Mouse (Mus musculus) adrenal gland, postnatal 25 days (tissue): Measurements from ENCODE around the gene Gm17654. TPM values are rescaled to one million over a fixed set of nuclear protein-coding genes. Genes with fewer than 3 reads are reported as not detected.
A peak's percentile ranks its signal among the peaks of the same experiment; 100 is the strongest.
"Not testable (repeated sequence)": the region's sequence is repeated elsewhere in the genome, so short reads cannot be mapped to it uniquely, and the experiment has no call there.

Experiments
- DNase-seq: peaks from one replicate; pipeline ENCODE4 v3.0.0; 2021; ENCODE audit warnings: mixed read lengths
- long read RNA-seq: library from polyadenylated mRNA; stranded (forward); transcript quantifications from one replicate; pipeline ENCODE4 v2.0.0, GENCODE M21; 2021
- total RNA-seq: library from RNA; stranded (reverse); gene quantifications from 2 replicates; pipeline ENCODE4 v1.2.3, GENCODE M21; 2021

The Gm17654 gene
- not detected in 2 replicates for total RNA-seq
- long read RNA-seq = 0 reads

GRCm38 (mm10) chr14:43579046-43579445 lies at the start of gene Gm17654:
TSS of gene Gm17654 (minus strand) at chr14:43579146.
- DNase-seq = not testable (repeated sequence)

GRCm38 (mm10) chr14:43607913-43608312 lies 29.0 kb upstream of the Gm17654 start, which contains the start of gene Gm10375:
TSS of gene Gm10375 (minus strand) at chr14:43608013.
- DNase-seq = not testable (repeated sequence)

GRCm38 (mm10) chr14:43577969-43578368 lies 977 bp downstream of the Gm17654 start:
- DNase-seq = not testable (repeated sequence)

- DNase-seq = not testable (repeated sequence)
Observed at GRCm38 (mm10) chr14:43552271-43552670, 26.7 kb downstream of the Gm17654 start.

- DNase-seq = not testable (repeated sequence)
Observed at GRCm38 (mm10) chr14:43546281-43546680, 32.7 kb downstream of the Gm17654 start.

GRCm38 (mm10) chr14:43543276-43543675 lies 35.7 kb downstream of the Gm17654 start, which contains the start of gene Gm5799:
TSS of gene Gm5799 (plus strand) at chr14:43543576.
- not testable (repeated sequence) for DNase-seq

- DNase-seq = peak; percentile 9
Observed at GRCm38 (mm10) chr14:43538144-43538543, 40.8 kb downstream of the Gm17654 start.

- DNase-seq = not testable (repeated sequence)
Observed at GRCm38 (mm10) chr14:43532387-43532786, 46.6 kb downstream of the Gm17654 start.

GRCm38 (mm10) chr14:43532011-43532383 lies 46.9 kb downstream of the Gm17654 start:
- DNase-seq = not testable (repeated sequence)

GRCm38 (mm10) chr14:43531052-43532010 lies 47.6 kb downstream of the Gm17654 start:
- not testable (repeated sequence) for DNase-seq

Other genes starting within 250 kb of the Gm17654 start
- gene 1700001F09Rik, start 231.3 kb downstream of the Gm17654 start, total RNA-seq = not detected in 2 replicates
- gene Gm8138, start 162.8 kb downstream of the Gm17654 start, total RNA-seq = not detected in 2 replicates
- gene Gm5799, start 35.6 kb downstream of the Gm17654 start, total RNA-seq = not detected in 2 replicates
- not detected in 2 replicates for gene Gm10375, start 28.9 kb upstream of the Gm17654 start, total RNA-seq
- gene Gm8165, start 98.1 kb upstream of the Gm17654 start, total RNA-seq = not detected in 2 replicates
- 1.00 and 1.5 TPM in 2 replicates for gene Gm7324, start 118.7 kb upstream of the Gm17654 start, total RNA-seq
- gene Gm16506, start 148.3 kb upstream of the Gm17654 start, total RNA-seq = not detected in 2 replicates
- gene Gm6526, start 168.7 kb upstream of the Gm17654 start, total RNA-seq = not detected in 2 replicates
- gene Gm8180, start 205.6 kb upstream of the Gm17654 start, total RNA-seq = not detected in 2 replicates